Mouse (Mus musculus): ENCODE results near the gene Gan. TPM values are rescaled to one million over a fixed set of nuclear protein-coding genes. Genes with fewer than 3 reads are reported as not detected.

Gan gene
- total RNA-seq, 1 experiment: 7.9 TPM

GRCm38 (mm10) chr8:117197551-117197950 is 39.6 kb downstream of the Gan start:
- in situ Hi-C loops (cut with MboI; ENCODE audit: low sequenced_read_pairs in 2 of 2, unreplicated experiment in 2 of 2): no loop called here
- Histone ChIP-seq H3K4me3 (ENCODE audit: insufficient read depth in 1 of 2, low read depth in 1 of 2, low read length in 2 of 2, poor library complexity in 1 of 2, severe bottlenecking in 1 of 2) (no peak overlapping the region), H3K36me3 (ENCODE audit: control insufficient read depth, insufficient read depth, low read length, poor library complexity, severe bottlenecking) (peaks cover 21% of the 10 kb centered on the region)

GRCm38 (mm10) chr8:117198141-117198935 is 40.4 kb downstream of the Gan start:
- Histone ChIP-seq H3K9me3 (ENCODE audit: control insufficient read depth, insufficient read depth, low read depth, low read length) (no peaks in the 10 kb centered on the region), H3K4me3 (ENCODE audit: insufficient read depth in 1 of 2, low read depth in 1 of 2, low read length in 2 of 2, poor library complexity in 1 of 2, severe bottlenecking in 1 of 2) (no peak overlapping the region), H3K36me3 (ENCODE audit: control insufficient read depth, insufficient read depth, low read length, poor library complexity, severe bottlenecking) (peaks cover 15% of the 10 kb centered on the region), H3K9ac (ENCODE audit: insufficient read depth, low read depth, low read length, poor library complexity, severe bottlenecking) (peak overlapping the region; percentile 37; the same call in 1 of the 2 replicates), H3K4me1 (ENCODE audit: control insufficient read depth in 2 of 2, insufficient read depth in 2 of 2, low read length in 2 of 2, poor library complexity in 1 of 2) (peaks cover 0 to 27% of the 10 kb centered on the region in 2 experiments; a peak in 2 of 4 replicates), H3K27ac (ENCODE audit: insufficient read depth, low read depth, low read length, poor library complexity, severe bottlenecking) (no peak overlapping the region)
- no peak for TF ChIP-seq ZC3H11A (IDR thresholded peaks at IDR 0.05; ENCODE audit: borderline replicate concordance, low read depth, low read length)
- in situ Hi-C loops (cut with MboI; ENCODE audit: low sequenced_read_pairs in 2 of 2, unreplicated experiment in 2 of 2): no loop called here
- DNase-seq (ENCODE audit: low read depth, low spot score): no peak

More at GRCm38 (mm10) chr8:117197551-117197950, 39.6 kb downstream of the Gan start:
- TF ChIP-seq ZC3H11A (IDR thresholded peaks at IDR 0.05; ENCODE audit: borderline replicate concordance, low read depth, low read length) (no peak), MAFK (IDR thresholded peaks at IDR 0.05; ENCODE audit: insufficient read depth, low read depth, low read length) (no peak), ZNF384 (IDR thresholded peaks at IDR 0.05; ENCODE audit: low read depth, low read length) (no peak), HCFC1 (IDR thresholded peaks at IDR 0.05; ENCODE audit: borderline replicate concordance, insufficient read depth, low read length) (no peak), CHD2 (IDR thresholded peaks at IDR 0.05; ENCODE audit: low read depth, low read length) (no peak)
- no peak for DNase-seq (ENCODE audit: low read depth, low spot score)
- no peaks in the 10 kb centered on the region for H3K9me3 ChIP-seq (ENCODE audit: control insufficient read depth, insufficient read depth, low read depth, low read length)
- no peak overlapping the region for H3K27ac ChIP-seq (ENCODE audit: insufficient read depth, low read depth, low read length, poor library complexity, severe bottlenecking)
- peaks cover 0 to 34% of the 10 kb centered on the region in 2 experiments; a peak in 2 of 4 replicates for H3K4me1 ChIP-seq (ENCODE audit: control insufficient read depth in 2 of 2, insufficient read depth in 2 of 2, low read length in 2 of 2, poor library complexity in 1 of 2)
- H3K9ac ChIP-seq (ENCODE audit: insufficient read depth, low read depth, low read length, poor library complexity, severe bottlenecking): no peak overlapping the region

- Histone ChIP-seq H3K9ac (ENCODE audit: insufficient read depth, low read depth, low read length, poor library complexity, severe bottlenecking) (no peak overlapping the region), H3K4me1 (ENCODE audit: control insufficient read depth in 2 of 2, insufficient read depth in 2 of 2, low read length in 2 of 2, poor library complexity in 1 of 2) (peaks cover 0 to 19% of the 10 kb centered on the region in 2 experiments; a peak in 1 of 4 replicates), H3K9me3 (ENCODE audit: control insufficient read depth, insufficient read depth, low read depth, low read length) (no peaks in the 10 kb centered on the region), H3K27ac (ENCODE audit: insufficient read depth, low read depth, low read length, poor library complexity, severe bottlenecking) (no peak overlapping the region), H3K36me3 (ENCODE audit: control insufficient read depth, insufficient read depth, low read length, poor library complexity, severe bottlenecking) (peaks cover 14% of the 10 kb centered on the region), H3K4me3 (ENCODE audit: insufficient read depth in 1 of 2, low read depth in 1 of 2, low read length in 2 of 2, poor library complexity in 1 of 2, severe bottlenecking in 1 of 2) (no peak overlapping the region)
- in situ Hi-C loops (cut with MboI; ENCODE audit: low sequenced_read_pairs in 2 of 2, unreplicated experiment in 2 of 2): loop anchor here in 1 of 2 experiments (25.0 kb wide), 1 partner anchor 263 kb away; no protein-coding TSS in a partner anchor
- no peak for TF ChIP-seq ZNF384 (IDR thresholded peaks at IDR 0.05; ENCODE audit: low read depth, low read length)
- TF ChIP-seq MAFK (IDR thresholded peaks at IDR 0.05; ENCODE audit: insufficient read depth, low read depth, low read length): no peak
- TF ChIP-seq HCFC1 (IDR thresholded peaks at IDR 0.05; ENCODE audit: borderline replicate concordance, insufficient read depth, low read length): no peak
- no peak for TF ChIP-seq CHD2 (IDR thresholded peaks at IDR 0.05; ENCODE audit: low read depth, low read length)
- no peak for TF ChIP-seq ZC3H11A (IDR thresholded peaks at IDR 0.05; ENCODE audit: borderline replicate concordance, low read depth, low read length)
- DNase-seq (ENCODE audit: low read depth, low spot score): no peak
Observed at GRCm38 (mm10) chr8:117199658-117200057, 41.7 kb downstream of the Gan start.

GRCm38 (mm10) chr8:117200346-117200745 is 42.4 kb downstream of the Gan start:
- Histone ChIP-seq H3K9ac (ENCODE audit: insufficient read depth, low read depth, low read length, poor library complexity, severe bottlenecking) (peak overlapping the region; percentile 46; the same call in 1 of the 2 replicates), H3K4me3 (ENCODE audit: insufficient read depth in 1 of 2, low read depth in 1 of 2, low read length in 2 of 2, poor library complexity in 1 of 2, severe bottlenecking in 1 of 2) (no peak overlapping the region; a peak in 1 of 4 replicates), H3K36me3 (ENCODE audit: control insufficient read depth, insufficient read depth, low read length, poor library complexity, severe bottlenecking) (peaks cover 11% of the 10 kb centered on the region), H3K27ac (ENCODE audit: insufficient read depth, low read depth, low read length, poor library complexity, severe bottlenecking) (no peak overlapping the region), H3K9me3 (ENCODE audit: control insufficient read depth, insufficient read depth, low read depth, low read length) (no peaks in the 10 kb centered on the region), H3K4me1 (ENCODE audit: control insufficient read depth in 2 of 2, insufficient read depth in 2 of 2, low read length in 2 of 2, poor library complexity in 1 of 2) (peaks cover 0 to 15% of the 10 kb centered on the region in 2 experiments; a peak in 1 of 4 replicates)
- DNase-seq (ENCODE audit: low read depth, low spot score): no peak
- in situ Hi-C loops (cut with MboI; ENCODE audit: low sequenced_read_pairs in 2 of 2, unreplicated experiment in 2 of 2): loop anchor here in 1 of 2 experiments (25.0 kb wide), 1 partner anchor 262 kb away; no protein-coding TSS in a partner anchor
- TF ChIP-seq ZNF384 (IDR thresholded peaks at IDR 0.05; ENCODE audit: low read depth, low read length) (no peak), ZC3H11A (IDR thresholded peaks at IDR 0.05; ENCODE audit: borderline replicate concordance, low read depth, low read length) (no peak), MAFK (IDR thresholded peaks at IDR 0.05; ENCODE audit: insufficient read depth, low read depth, low read length) (no peak), CHD2 (IDR thresholded peaks at IDR 0.05; ENCODE audit: low read depth, low read length) (no peak), HCFC1 (IDR thresholded peaks at IDR 0.05; ENCODE audit: borderline replicate concordance, insufficient read depth, low read length) (no peak)
